Mouse (Mus musculus) heart, adult 2 months (tissue): ENCODE results near the gene Rbms1. TPM values are rescaled to one million over a fixed set of nuclear protein-coding genes. Genes with fewer than 3 reads are reported as not detected.

Source experiments
- DNase-seq, 2 experiments: peaks; one replicate each; pipeline ENCODE4 v3.0.0; 2021
- H3K27ac ChIP-seq: fragments of 200-600 bp; 2 replicates; pipeline ENCODE4 v1.8.1; 2022
- H3K27me3 ChIP-seq: fragments of 200-500 bp; 2 replicates; pipeline ENCODE4 v1.6.1; 2012; ENCODE audit warnings: mild to moderate bottlenecking, low read length, inconsistent platforms, mixed read lengths; ENCODE audit not compliant: control insufficient read depth, insufficient read depth
- H3K36me3 ChIP-seq: fragments of 200-500 bp; 2 replicates; pipeline ENCODE4 v1.6.1; 2012; ENCODE audit warnings: low read length, inconsistent platforms; ENCODE audit not compliant: control insufficient read depth, insufficient read depth
- H3K4me1 ChIP-seq: fragments of 200-500 bp; 2 replicates; pipeline ENCODE4 v1.6.1; 2011; ENCODE audit warnings: low read length; ENCODE audit not compliant: control insufficient read depth, insufficient read depth
- H3K4me3 ChIP-seq: fragments of 200-600 bp; 2 replicates; pipeline ENCODE4 v1.8.1; 2022
- H3K79me2 ChIP-seq: fragments of 200-500 bp; replicated peaks from 2 replicates; pipeline ENCODE4 v1.6.1; 2012; ENCODE audit warnings: mild to moderate bottlenecking, inconsistent platforms, low read length, moderate library complexity, mixed read lengths; ENCODE audit not compliant: control insufficient read depth, insufficient read depth
- H3K9ac ChIP-seq: fragments of 200-500 bp; 2 replicates; pipeline ENCODE4 v1.6.1; 2012; ENCODE audit warnings: low read depth, mild to moderate bottlenecking, control low read depth, inconsistent platforms, low read length, mixed read lengths
- CTCF ChIP-seq: fragments of 200-600 bp; IDR thresholded peaks from 2 replicates; pipeline ENCODE4 v1.8.1; 2022; ENCODE audit warnings: antibody characterized with exemption, mild to moderate bottlenecking, moderate library complexity
- EP300 ChIP-seq: fragments of 200-500 bp; IDR thresholded peaks from 2 replicates; pipeline ENCODE4 v1.6.1; 2011; ENCODE audit warnings: low read depth, low read length, control low read depth; ENCODE audit not compliant: insufficient read depth
- POLR2A ChIP-seq: fragments of 200-500 bp; IDR thresholded peaks from 2 replicates; pipeline ENCODE4 v1.6.1; 2011; ENCODE audit warnings: mild to moderate bottlenecking, low read depth, low read length, control low read depth; ENCODE audit not compliant: insufficient read depth
- WGBS: fragments of 180-500 bp; shearing (Covaris S2); methylation state at CpG from one replicate; pipeline ENCODE4 v1.1.7; 2018; 5-methylcytosine and 5-hydroxymethylcytosine counted together
- intact Hi-C: fragments of 180-260 bp; cut with DNase I; formaldehyde crosslinking; loops from one replicate; pipeline ENCODE4 v1.15.1; 2025
- polyA plus RNA-seq: library from polyadenylated mRNA; depleted of rRNA; stranded (reverse); fragments of >200 nt; gene quantifications from 2 replicates; pipeline ENCODE4 v1.2.3, GENCODE M21; 2012
- total RNA-seq, 2 experiments: library from RNA; stranded (reverse); gene quantifications; 2 replicates each; pipeline ENCODE4 v1.2.3; 2021

Gene Rbms1
- total and polyA plus RNA-seq, 3 experiments, result 44.5 to 79.4 (median 48.7) TPM

DNA sequence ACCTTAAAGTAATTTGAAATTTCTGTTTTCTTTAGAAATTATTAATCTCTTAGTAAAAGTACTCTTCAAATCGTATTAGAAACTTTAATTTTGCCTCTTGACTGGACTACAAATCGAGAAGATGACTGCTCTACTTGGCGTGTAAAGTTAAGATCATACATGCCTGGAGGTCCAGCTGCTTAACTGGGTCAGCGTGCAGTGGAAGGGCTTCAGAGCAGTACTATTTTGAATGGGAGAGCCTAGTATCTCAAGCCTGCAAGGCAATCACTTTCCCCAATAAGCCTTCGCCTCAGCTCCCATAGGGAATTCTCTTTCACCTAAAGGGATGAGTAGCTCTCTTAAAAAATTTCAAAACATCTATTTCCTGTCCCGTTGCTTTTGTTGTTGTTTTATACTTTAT, 62.0 kb downstream of the Rbms1 start:
- no peak for DNase-seq
- Histone ChIP-seq H3K36me3 (peaks cover 28% of the 10 kb centered on the region), H3K79me2 (no peaks in the 10 kb centered on the region), H3K4me1 (peaks cover 21% of the 10 kb centered on the region), H3K4me3 (peak overlapping the region; percentile 15), H3K27me3 (no peaks in the 10 kb centered on the region), H3K27ac (peak overlapping the region; percentile 72), H3K9ac (no peak overlapping the region)
- WGBS, result 52% methylated on average over 6 of the region's 6 CpGs
- no peak for TF ChIP-seq CTCF
- TF ChIP-seq POLR2A, result no peak
- intact Hi-C loops, result loop anchor here (1.0 to 10.0 kb wide), 5 partner anchors 20 to 396 kb away; no protein-coding TSS in a partner anchor

- no peaks in the 10 kb centered on the region for H3K27me3 ChIP-seq
- no peak for DNase-seq
- H3K36me3 ChIP-seq, result no peaks in the 10 kb centered on the region
- intact Hi-C loops, result no loop called here
- H3K4me1 ChIP-seq, result peaks cover 4% of the 10 kb centered on the region
- WGBS, result 86% methylated on average over 1 of the region's 1 CpGs
- no peak for TF ChIP-seq POLR2A
- TF ChIP-seq EP300, result no peak
- TF ChIP-seq CTCF, result no peak
- H3K9ac ChIP-seq, result no peak overlapping the region
- H3K4me3 ChIP-seq, result no peak overlapping the region
- no peaks in the 10 kb centered on the region; the same call in 1 of the 2 replicates for H3K79me2 ChIP-seq
- no peak overlapping the region for H3K27ac ChIP-seq
These were observed 70.0 kb downstream of the Rbms1 start for GRCm38 (mm10) chr2:60893042-60893441.

DNA sequence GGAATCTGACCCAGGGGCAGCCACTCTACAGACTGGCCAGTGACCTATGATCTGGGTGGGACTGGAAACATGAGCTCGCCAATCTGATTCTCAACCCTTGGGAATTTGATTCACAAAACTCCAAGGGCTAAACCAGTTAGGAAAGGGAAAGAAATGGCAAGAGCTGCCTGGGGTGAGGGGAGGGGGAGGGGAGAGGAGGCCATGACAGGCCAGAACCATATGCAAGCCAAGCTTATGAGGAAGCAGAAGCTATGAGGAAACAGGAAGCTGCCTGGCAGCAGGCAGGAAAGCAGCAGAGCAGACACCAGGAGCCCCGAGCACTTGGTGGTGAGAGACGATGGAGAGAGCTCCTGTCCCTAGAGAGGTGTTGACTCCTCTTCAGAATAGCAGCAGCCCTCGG, 79.1 kb downstream of the Rbms1 start:
- Histone ChIP-seq H3K4me3 (no peak overlapping the region), H3K27ac (peak overlapping the region; percentile 59), H3K27me3 (no peaks in the 10 kb centered on the region), H3K36me3 (peaks cover 15% of the 10 kb centered on the region), H3K9ac (no peak overlapping the region), H3K79me2 (peaks cover 3% of the 10 kb centered on the region; the same call in 1 of the 2 replicates), H3K4me1 (peaks cover 13% of the 10 kb centered on the region)
- peak; percentile 47 to 54 for DNase-seq
- intact Hi-C loops, result loop anchor here (2.0 kb wide), 1 partner anchor 79 kb away; the partner anchor contains the start of gene Rbms1
- WGBS, result 23% methylated on average over 4 of the region's 4 CpGs
- TF ChIP-seq EP300 (0 out of 2 replicates have a peak, but pooled peaks have one; percentile 7), CTCF (no peak)

DNA sequence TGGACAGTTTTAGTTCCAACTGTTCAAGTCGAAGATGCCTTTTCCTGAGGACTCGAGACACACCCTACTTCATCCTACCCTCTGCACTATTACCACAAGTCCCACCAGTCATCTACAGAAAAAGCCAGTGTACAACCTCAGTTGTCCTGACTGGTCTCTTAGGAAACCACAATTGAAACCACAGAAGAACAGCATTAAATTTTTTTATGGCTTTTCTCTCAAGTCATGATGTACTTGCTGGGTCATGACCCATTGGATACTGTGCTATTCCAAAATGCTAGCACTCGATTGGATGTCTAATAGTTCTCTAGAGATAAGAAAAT, 80.0 kb downstream of the Rbms1 start:
- WGBS, result 38% methylated on average over 3 of the region's 3 CpGs

DNA sequence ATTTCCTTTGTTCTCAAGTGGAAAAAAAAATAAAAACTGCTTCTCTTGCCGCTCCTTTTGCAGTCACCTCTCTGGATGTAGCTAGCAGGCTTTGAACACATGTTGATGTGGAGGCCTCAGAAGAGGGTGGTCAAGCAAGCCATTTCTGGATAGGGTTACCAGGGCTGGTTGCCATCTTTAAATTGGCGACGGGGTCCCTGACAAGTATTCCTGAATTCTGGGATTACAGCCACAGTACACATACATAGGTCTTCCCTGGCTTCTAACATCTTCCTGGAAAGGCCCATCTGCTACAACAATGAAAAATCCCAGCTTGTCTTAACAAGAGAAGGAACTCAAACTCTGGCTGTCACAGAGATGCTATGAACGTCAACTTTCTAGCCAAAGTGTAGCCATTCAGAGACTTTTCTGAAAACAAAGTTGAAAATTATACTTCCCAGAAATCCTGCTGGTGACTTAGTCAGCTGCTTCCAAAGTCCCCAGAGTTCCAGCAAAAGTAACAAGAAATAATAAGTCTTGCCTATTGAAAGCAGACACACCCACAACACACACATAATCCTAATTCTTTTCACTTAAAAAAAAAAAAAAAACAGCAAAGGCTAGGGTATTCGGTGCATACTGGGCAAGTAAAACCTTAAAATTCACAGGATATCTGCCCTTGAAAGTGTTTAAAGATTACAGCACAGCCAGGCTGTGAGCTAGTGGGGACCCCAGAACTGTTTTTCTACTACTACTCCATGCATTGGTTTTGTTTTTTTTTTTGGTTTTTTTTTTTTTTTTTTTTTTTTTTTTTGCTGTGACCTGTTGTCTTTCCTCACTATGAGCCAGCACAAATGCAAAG, 80.6 kb downstream of the Rbms1 start:
- Histone ChIP-seq H3K79me2 (peaks cover 9% of the 10 kb centered on the region), H3K36me3 (peaks cover 20% of the 10 kb centered on the region), H3K27me3 (no peaks in the 10 kb centered on the region), H3K27ac (peak overlapping the region; percentile 91), H3K9ac (0 out of 2 replicates have a peak overlapping the region, but pooled peaks have one; percentile 12), H3K4me1 (peaks cover 21% of the 10 kb centered on the region), H3K4me3 (no peak overlapping the region)
- intact Hi-C loops, result loop anchor here (2.0 kb wide), 1 partner anchor 80 kb away; the partner anchor contains the start of gene Rbms1
- DNase-seq, result no peak
- WGBS, result 31% methylated on average over 5 of the region's 5 CpGs
- no peak for TF ChIP-seq EP300
- no peak for TF ChIP-seq POLR2A
- TF ChIP-seq CTCF, result no peak

More for the DNA sequence above, 80.0 kb downstream of the Rbms1 start:
- Histone ChIP-seq H3K36me3 (peaks cover 19% of the 10 kb centered on the region), H3K4me1 (peaks cover 18% of the 10 kb centered on the region), H3K4me3 (no peak overlapping the region), H3K9ac (no peak overlapping the region), H3K79me2 (peaks cover 8% of the 10 kb centered on the region), H3K27me3 (no peaks in the 10 kb centered on the region), H3K27ac (no peak overlapping the region)
- no peak for DNase-seq
- intact Hi-C loops, result loop anchor here (2.0 kb wide), 1 partner anchor 80 kb away; the partner anchor contains the start of gene Rbms1
- no peak for TF ChIP-seq CTCF

- no peak for DNase-seq
These were observed 81.4 kb downstream of the Rbms1 start for GRCm38 (mm10) chr2:60881571-60882041.

More at GRCm38 (mm10) chr2:60881571-60882041, 81.4 kb downstream of the Rbms1 start:
- WGBS, result 3% methylated on average over 22 of the region's 27 CpGs
- peak overlapping the region; percentile 91 for H3K27ac ChIP-seq
- peaks cover 23% of the 10 kb centered on the region for H3K4me1 ChIP-seq
- H3K4me3 ChIP-seq, result peak overlapping the region; percentile 66
- no peak for TF ChIP-seq EP300
- TF ChIP-seq POLR2A, result no peak
- TF ChIP-seq CTCF, result no peak
- H3K27me3 ChIP-seq, result no peaks in the 10 kb centered on the region
- intact Hi-C loops, result loop anchor here (1.0 to 2.0 kb wide), 5 partner anchors 20 to 81 kb away; partner anchors contain the start of gene Rbms1
- peaks cover 9% of the 10 kb centered on the region for H3K79me2 ChIP-seq
- peak overlapping the region; percentile 100 for H3K9ac ChIP-seq
- peaks cover 28% of the 10 kb centered on the region for H3K36me3 ChIP-seq
